Mouse (Mus musculus): ENCODE data around the gene Vil1.
"Not testable (repeated sequence)": the region's sequence is repeated elsewhere in the genome, so short reads cannot be mapped to it uniquely, and the experiment has no call there.

The Vil1 gene

GRCm38 (mm10) chr1:74386714-74387385 lies 22.3 kb upstream of the Vil1 start:
- peak; percentile 96 for DNase-seq (ENCODE audit: low read depth, low spot score)

- no peak for DNase-seq (ENCODE audit: low read depth, low spot score)
Measured at GRCm38 (mm10) chr1:74387386-74387988, 21.7 kb upstream of the Vil1 start.

DNA sequence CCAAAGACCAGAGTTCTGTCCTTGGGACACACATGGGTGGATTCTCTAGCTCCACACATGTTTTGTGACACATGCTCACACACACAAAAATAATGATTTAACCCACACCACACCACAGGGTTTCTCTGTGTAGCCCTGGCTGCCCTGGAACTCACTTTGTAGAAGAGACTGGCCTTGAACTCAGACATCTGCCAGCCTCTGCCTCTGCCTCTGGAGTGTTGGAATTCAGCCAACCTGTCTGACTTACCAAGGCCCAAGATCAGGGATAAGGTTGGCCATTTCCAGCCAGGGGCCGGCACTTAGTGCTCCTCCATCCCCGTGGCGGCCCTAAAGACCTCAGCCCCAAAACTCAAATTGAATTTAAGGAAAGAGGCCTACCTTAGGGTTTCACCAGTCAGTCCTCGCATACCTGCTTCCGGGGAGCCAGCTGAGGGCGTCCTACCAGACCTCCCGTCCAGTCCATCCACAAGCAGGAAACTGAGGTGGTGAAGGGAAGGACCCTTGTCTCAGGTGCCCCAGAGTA lies 20.7 kb upstream of the Vil1 start:
- DNase-seq (ENCODE audit: low read depth, low spot score): no peak

DNA sequence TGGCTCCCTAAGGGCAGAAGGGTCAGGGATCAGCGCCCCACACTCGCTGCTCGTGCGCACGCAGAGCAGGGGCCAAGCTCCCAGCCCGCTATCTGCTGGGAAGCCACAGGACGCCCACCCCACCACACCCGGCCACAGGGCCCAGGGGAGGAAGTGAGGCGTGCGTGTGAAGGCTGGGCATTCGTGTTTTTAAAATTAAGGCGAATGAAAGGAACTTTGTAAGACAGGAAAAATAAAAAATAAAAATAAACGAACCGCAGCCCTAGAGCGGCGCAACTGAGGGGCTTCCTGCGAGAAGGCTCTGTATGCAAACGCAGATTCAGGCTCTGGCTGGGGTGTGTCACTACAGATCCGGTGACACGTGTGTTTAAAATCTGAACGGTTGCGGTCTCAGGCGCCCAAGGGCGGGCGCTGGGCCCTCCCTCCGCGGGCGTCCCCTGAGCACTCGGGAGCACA lies 19.3 kb upstream of the Vil1 start:
- no peak for DNase-seq (ENCODE audit: low read depth, low spot score)

- DNase-seq (ENCODE audit: low read depth, low spot score): peak; percentile 64
Measured at GRCm38 (mm10) chr1:74390287-74390906, 18.8 kb upstream of the Vil1 start.

GRCm38 (mm10) chr1:74390924-74391748 lies 18.0 kb upstream of the Vil1 start, which contains the start of gene Ctdsp1:
Ctdsp1 (plus strand) TSS chr1:74391509.
- DNase-seq (ENCODE audit: low read depth, low spot score): peak; percentile 97

DNA sequence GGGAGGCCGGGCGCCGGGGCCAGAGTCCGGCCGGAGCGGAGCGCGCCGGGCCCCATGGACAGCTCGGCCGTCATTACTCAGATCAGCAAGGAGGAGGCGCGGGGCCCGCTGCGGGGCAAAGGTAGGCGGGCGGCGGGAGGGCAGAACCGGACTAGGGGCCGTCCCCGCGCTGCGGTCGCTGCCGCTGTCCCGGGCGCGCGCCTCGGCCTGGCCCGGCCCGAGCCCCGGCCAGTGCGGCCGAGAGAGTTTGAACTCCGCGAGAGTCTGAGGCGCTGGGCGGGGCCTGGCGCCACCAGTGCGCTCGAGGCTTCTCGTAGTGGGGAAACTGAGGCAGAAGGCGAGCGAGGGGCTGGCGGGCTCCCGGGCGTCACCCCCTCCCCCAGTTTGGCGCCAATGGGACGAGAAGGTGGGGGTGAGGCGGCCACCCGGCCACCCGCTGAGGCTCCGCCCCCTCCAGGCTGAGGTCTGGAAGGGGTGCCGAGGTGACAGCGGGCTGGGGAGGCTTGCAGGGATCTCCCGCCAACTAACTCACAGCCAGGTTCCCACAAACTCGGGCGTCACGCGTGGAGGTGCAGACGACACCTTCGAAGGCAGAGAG lies 17.2 kb upstream of the Vil1 start:
- peak; percentile 66 for DNase-seq (ENCODE audit: low read depth, low spot score)

- no peak for DNase-seq (ENCODE audit: low read depth, low spot score)
Measured at GRCm38 (mm10) chr1:74392446-74392994, 16.7 kb upstream of the Vil1 start.

DNA sequence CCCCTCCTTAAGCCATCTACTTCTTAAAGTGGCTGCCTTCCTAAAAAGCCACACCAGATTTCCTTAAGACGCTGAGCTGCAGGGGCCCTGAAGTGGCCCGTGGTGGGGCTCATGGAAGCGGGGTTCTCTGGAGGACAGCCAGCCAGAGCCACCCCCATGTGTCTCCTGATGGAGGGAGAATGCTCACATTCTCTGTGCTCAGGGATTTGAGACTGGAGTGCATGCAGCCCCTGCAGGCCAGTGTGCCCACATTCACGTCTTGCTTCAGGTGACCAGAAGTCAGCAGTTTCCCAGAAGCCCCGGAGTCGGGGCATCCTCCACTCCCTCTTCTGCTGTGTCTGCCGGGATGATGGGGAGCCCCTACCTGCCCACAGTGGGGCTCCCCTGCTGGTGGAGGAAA lies 16.2 kb upstream of the Vil1 start:
- DNase-seq (ENCODE audit: low read depth, low spot score): no peak

DNA sequence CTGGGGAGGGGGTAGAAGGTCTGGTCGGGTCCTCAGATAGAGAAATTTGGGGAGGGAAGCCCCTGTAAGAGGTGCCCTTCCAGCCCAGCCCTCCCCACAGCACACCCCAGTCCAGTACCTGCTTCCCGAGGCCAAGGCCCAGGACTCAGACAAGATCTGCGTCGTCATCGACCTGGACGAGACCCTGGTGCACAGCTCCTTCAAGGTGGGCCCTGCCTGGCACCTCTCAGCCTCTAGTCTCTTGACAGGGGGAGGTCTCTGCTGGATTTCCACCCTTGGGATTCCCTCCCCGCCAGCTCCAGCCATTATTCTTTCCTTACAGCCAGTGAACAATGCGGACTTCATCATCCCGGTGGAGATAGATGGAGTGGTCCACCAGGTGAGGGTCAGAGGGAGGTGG lies 15.5 kb upstream of the Vil1 start:
- no peak for DNase-seq (ENCODE audit: low read depth, low spot score)

GRCm38 (mm10) chr1:74394311-74394710 lies 14.9 kb upstream of the Vil1 start:
- DNase-seq (ENCODE audit: low read depth, low spot score): no peak

DNA sequence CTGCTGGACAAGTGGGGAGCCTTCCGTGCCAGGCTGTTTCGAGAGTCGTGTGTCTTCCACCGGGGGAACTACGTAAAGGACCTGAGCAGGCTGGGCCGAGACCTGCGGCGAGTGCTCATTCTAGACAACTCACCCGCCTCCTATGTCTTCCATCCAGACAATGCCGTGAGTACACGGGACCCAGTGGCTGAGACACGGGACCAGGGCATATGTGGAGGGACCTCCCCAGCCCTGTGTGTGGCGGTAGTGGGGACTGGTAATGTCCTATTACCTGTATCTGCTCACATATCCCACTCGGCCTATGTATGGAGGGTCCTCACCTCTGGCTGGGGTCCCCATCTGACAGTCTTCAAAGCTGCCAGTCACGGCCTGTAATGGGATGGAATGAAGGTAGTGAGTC lies 14.3 kb upstream of the Vil1 start:
- DNase-seq (ENCODE audit: low read depth, low spot score): no peak

- DNase-seq (ENCODE audit: low read depth, low spot score): no peak
Measured at GRCm38 (mm10) chr1:74395290-74395689, 13.9 kb upstream of the Vil1 start.

GRCm38 (mm10) chr1:74396456-74397222 lies 12.5 kb upstream of the Vil1 start:
- not testable (repeated sequence) for DNase-seq (ENCODE audit: low read depth, low spot score)

GRCm38 (mm10) chr1:74397268-74397918 lies 11.8 kb upstream of the Vil1 start:
- peak; percentile 99 for DNase-seq (ENCODE audit: low read depth, low spot score)

DNA sequence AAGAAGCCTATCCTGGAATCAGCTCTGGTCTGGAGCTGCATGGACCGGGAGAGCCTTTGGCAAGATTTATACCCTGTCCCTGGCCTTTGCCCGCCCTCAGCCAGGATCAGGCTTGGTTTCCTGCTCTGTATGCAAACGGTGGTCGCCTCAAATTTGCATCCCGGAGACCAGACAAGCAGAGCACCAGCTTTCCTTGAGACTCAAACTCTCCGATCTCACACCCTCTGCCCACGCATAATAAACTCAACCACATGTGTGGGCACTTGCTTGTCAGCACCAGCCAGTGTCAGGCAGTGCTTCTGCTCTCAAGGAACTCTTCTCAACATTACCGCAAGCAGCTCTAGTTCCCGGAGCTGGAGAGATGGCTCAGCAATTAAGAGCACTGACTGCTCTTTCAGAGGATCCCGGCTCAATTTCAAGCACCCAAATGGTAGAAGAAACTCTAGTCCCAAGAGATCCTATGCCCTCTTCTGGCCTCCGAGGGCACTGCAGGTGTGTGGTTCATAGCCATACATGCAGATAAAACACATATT lies 11.2 kb upstream of the Vil1 start:
- DNase-seq (ENCODE audit: low read depth, low spot score): peak; percentile 64

GRCm38 (mm10) chr1:74400531-74400930 lies 8.6 kb upstream of the Vil1 start:
- no peak for DNase-seq (ENCODE audit: low read depth, low spot score)

DNA sequence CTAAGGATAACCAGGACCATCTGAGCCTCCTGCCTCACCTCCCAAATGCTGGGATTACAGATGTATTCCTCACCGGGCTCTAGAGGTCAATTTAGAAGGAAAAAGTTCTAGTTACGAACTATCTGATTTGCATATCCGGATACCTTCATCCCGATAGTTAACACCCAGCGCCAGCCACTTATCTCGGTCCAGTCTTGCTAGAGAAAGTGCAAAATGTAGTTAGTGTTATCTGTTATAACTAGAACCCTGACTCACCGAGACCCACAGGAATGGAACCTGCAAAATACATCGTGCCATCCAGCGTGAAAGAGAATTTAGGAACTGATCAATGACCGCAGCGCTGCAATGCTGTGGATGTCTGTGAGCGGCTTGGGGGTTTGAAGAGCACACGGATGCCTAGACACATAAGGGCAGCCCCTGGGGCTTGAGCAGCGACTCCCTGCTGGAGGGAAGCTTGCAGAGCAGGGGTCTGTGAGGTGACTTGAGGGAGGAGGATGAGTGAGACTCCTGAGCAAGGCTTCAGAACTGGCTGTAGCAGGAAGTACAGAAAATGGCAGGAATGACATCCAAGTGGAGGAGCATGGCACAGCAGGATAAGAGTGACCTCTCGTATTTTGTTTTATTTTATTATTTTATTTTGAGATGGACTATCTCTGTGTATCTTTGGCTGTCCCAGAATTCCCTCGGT lies 8.0 kb upstream of the Vil1 start:
- DNase-seq (ENCODE audit: low read depth, low spot score): no peak

DNA sequence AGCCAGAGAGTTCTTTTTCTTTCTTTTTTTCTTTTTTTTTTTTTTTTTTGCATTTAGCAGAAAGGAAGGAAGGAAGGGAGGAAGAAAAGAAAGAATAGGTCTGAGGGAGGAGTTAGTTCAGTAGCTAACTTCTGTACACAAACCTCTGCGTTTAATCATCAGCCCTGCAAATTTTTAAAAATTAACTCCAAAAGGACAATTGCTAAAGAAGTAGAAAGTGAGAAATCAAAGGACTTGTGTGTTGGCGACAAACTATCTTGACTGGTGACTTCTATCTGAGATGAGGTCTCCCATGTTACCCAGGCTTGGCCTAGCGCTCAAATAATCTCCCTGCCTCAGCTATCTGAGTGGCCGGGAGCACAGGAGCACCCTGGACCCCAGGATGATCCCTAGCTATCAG lies 5.0 kb upstream of the Vil1 start:
- DNase-seq (ENCODE audit: low read depth, low spot score): no peak
